Mouse (Mus musculus) lung, adult 2 months (tissue): ENCODE data around the gene Slc6a9. TPM values are rescaled to one million over a fixed set of nuclear protein-coding genes. Genes with fewer than 3 reads are reported as not detected.
A peak's percentile ranks its signal among the peaks of the same experiment; 100 is the strongest.

Experiments
- DNase-seq: peaks from one replicate; pipeline ENCODE4 v3.0.0; 2022
- H3K4me1 ChIP-seq: fragments of 200-500 bp; 2 replicates; pipeline ENCODE4 v1.6.1; 2011; ENCODE audit warnings: low read length; ENCODE audit not compliant: control insufficient read depth, insufficient read depth
- H3K4me3 ChIP-seq: fragments of 200-500 bp; replicated peaks from 2 replicates; pipeline ENCODE3; 2011; ENCODE audit warnings: low read depth, mild to moderate bottlenecking, control low read depth, low read length; ENCODE audit errors: extremely low read depth
- CTCF ChIP-seq: fragments of 200-500 bp; IDR thresholded peaks from 2 replicates; pipeline ENCODE4 v1.5.1; 2011; ENCODE audit warnings: mild to moderate bottlenecking, low read length, control low read depth; ENCODE audit not compliant: insufficient read depth
- POLR2A ChIP-seq: fragments of 200-500 bp; IDR thresholded peaks from 2 replicates; pipeline ENCODE4 v1.6.1; 2011; ENCODE audit warnings: low read depth, mild to moderate bottlenecking, control low read depth, low read length, borderline replicate concordance; ENCODE audit errors: extremely low read depth
- WGBS: fragments of 180-500 bp; shearing (Covaris S2); methylation state at CpG from one replicate; pipeline ENCODE4 v1.1.7; 2018; 5-methylcytosine and 5-hydroxymethylcytosine counted together
- polyA plus RNA-seq: library from polyadenylated mRNA; depleted of rRNA; stranded (reverse); fragments of >200 nt; gene quantifications from 2 replicates; pipeline ENCODE4 v1.2.3, GENCODE M21; 2012

Slc6a9 gene
- polyA plus RNA-seq, 1 experiment: 84.6 TPM

DNA sequence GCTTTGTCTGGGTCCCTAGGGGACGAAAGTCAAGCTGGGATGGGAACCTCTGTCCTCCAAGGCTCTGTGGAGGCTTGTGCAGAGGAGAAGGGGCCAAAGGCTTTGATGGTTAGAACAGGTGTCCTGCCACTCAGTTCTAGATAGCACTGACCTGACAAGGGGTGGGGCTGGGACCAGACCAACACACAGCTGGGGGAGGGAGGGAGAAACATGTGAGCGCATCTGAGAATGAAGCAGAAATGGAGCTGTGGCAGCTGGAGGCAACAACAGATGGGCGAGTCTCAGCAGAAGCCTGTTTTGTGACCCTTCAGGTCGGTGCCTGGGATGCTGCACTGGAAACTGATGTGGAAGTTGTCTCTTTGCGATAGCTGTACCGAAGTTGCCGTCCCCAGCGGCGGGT is 35.0 kb downstream of the Slc6a9 start:
- WGBS: 68% methylated on average over 9 of the region's 9 CpGs
- TF ChIP-seq POLR2A (no peak), CTCF (no peak)
- no peak for DNase-seq
- H3K4me1 ChIP-seq: 0 out of 2 replicates have a peak, but pooled peaks cover 2% of the 10 kb centered on the region
- no peak overlapping the region for H3K4me3 ChIP-seq

DNA sequence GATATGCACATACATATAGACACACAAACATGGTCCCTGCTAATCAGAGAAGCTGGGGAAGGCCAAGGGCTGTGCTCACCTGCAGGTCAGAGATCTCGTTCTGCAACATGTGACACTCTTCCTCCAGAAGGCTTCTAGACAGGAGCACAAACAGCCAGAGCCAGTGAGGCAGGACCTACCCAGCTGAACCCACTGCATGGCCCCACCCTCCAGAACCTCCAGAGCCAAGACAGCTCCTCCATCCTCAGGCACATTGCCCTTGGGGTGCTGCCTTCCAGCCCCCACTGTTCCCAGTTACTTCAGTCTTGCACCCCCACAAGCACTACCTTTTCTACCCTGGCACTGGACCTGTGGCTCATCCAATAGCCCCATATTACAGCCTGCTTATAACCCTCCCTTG is 36.1 kb downstream of the Slc6a9 start:
- Histone ChIP-seq H3K4me3 (no peak overlapping the region), H3K4me1 (0 out of 2 replicates have a peak, but pooled peaks cover 2% of the 10 kb centered on the region)
- WGBS: 35% methylated on average over 1 of the region's 1 CpGs
- no peak for TF ChIP-seq POLR2A
- no peak for TF ChIP-seq CTCF
- DNase-seq: no peak

DNA sequence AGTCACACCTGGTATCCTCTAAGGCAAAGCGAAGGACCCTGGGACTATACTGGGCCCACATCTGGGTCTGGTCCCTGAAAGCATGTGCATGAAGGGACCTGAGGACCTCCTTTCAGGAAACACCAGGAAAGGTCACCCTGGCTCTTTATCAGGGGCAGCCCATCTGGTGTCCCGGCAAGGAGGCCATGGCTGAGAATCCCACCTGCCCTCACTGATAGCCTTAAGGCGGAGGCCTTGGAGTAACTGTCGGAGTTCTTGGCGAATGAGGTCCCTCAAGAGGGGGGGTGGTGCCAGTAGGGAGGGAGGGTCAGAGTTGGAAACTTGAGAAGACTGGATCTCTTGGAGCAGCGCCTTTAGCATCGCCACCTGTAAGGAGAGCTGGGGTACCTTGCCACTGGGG is 37.5 kb downstream of the Slc6a9 start:
- WGBS: 60% methylated on average over 7 of the region's 7 CpGs
- Histone ChIP-seq H3K4me1 (0 out of 2 replicates have a peak, but pooled peaks cover 2% of the 10 kb centered on the region), H3K4me3 (no peak overlapping the region)
- TF ChIP-seq POLR2A (no peak), CTCF (no peak)
- DNase-seq: no peak

DNA sequence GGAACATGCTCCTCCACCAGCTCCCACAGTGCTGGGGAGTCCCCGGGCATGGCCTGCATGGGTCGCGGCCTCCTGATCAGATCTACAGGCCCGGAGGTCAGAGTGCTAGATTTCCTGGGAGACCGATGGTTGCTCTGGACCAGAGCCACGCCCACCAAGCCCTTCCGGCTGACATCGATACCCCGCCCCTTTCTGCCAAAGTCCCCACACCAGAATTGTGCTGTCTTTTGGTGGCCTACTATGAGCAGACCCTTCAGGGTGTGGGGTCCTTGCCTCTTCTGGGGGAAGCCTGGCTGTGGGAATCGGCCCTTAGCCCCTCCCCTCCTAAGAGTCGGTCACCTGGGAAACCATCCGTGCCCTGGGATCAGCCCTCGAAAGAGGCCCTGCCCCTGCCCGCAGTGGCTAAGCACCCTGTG is 38.2 kb downstream of the Slc6a9 start, which contains the start of gene Ccdc24:
Gene Ccdc24, minus strand, starts transcription at position 87 of the 416 bp plus-strand sequence.
- H3K4me1 ChIP-seq: 0 out of 2 replicates have a peak, but pooled peaks cover 2% of the 10 kb centered on the region
- WGBS: 20% methylated on average over 14 of the region's 14 CpGs
- H3K4me3 ChIP-seq: peak within 1 kb of the TSS; percentile 21
- DNase-seq: peak; percentile 41
- TF ChIP-seq POLR2A (no peak), CTCF (no peak)

DNA sequence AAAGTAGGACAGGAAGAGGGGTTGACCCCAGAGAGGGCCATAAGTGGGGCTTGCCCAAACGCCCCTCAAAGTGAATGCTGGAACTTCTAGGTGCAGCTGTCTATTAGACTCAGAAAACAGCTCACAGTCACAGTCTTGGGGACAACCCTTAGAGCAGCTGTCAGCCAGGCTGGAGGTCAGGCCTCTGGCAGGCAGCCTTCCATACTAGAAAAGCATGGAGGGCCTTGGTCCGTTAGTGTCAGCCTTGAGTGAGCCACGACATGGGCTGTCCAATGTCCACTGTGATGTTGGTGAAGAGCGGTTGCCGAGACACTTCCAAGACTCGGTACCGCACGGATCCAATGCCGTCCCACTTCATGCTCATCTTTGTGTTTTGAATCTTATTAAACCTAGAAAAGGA is 39.3 kb downstream of the Slc6a9 start:
- H3K4me3 ChIP-seq: no peak overlapping the region
- no peaks in the 10 kb centered on the region for H3K4me1 ChIP-seq
- no peak for DNase-seq
- 88% methylated on average over 9 of the region's 9 CpGs for WGBS
- TF ChIP-seq CTCF (no peak), POLR2A (no peak)

DNA sequence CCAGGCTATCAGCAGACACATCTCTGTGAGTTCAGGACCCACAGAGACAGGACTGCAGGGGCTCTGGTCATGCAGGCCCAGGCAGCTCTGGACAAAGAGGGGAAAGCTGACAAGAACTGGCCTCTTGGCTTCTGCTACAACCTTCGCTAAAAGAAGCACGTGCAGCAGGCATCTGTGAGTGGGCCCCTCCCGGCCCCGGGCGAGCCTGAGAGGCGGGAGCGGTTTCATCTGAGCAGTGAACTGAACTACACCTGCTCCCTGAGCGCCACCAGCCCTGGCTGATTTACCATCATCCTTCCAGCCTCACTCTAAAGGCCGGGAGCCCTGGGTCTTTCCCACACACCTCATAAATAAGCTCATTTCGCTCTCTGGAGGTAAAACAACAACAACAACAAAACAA is 44.0 kb downstream of the Slc6a9 start:
- WGBS: 61% methylated on average over 10 of the region's 10 CpGs
- no peak for DNase-seq
- no peak overlapping the region for H3K4me3 ChIP-seq
- no peak for TF ChIP-seq POLR2A
- TF ChIP-seq CTCF: no peak
- no peaks in the 10 kb centered on the region; the same call in 1 of the 2 replicates for H3K4me1 ChIP-seq

DNA sequence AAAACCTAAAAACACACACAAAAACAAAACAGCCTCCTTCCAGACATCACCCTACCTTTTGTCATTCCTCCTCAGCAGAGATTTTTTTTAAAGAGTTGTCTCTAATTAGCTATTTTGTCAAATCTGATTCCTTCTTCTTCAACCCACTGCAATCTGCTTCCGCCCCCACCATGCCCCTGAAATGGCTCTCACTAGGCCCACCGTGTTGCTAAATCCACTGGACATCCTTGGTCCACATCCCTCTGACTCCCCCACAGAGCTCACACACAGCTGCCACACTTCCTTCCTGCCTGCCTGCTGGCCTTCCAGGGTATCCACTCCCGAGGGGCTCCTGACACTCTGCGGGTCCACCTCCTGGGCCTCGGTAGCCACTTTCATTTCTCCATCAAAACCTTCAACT is 44.4 kb downstream of the Slc6a9 start:
- no peak for TF ChIP-seq POLR2A
- TF ChIP-seq CTCF: no peak
- Histone ChIP-seq H3K4me3 (no peak overlapping the region), H3K4me1 (peaks cover 4% of the 10 kb centered on the region)
- DNase-seq: no peak
- WGBS: 55% methylated on average over 5 of the region's 5 CpGs

DNA sequence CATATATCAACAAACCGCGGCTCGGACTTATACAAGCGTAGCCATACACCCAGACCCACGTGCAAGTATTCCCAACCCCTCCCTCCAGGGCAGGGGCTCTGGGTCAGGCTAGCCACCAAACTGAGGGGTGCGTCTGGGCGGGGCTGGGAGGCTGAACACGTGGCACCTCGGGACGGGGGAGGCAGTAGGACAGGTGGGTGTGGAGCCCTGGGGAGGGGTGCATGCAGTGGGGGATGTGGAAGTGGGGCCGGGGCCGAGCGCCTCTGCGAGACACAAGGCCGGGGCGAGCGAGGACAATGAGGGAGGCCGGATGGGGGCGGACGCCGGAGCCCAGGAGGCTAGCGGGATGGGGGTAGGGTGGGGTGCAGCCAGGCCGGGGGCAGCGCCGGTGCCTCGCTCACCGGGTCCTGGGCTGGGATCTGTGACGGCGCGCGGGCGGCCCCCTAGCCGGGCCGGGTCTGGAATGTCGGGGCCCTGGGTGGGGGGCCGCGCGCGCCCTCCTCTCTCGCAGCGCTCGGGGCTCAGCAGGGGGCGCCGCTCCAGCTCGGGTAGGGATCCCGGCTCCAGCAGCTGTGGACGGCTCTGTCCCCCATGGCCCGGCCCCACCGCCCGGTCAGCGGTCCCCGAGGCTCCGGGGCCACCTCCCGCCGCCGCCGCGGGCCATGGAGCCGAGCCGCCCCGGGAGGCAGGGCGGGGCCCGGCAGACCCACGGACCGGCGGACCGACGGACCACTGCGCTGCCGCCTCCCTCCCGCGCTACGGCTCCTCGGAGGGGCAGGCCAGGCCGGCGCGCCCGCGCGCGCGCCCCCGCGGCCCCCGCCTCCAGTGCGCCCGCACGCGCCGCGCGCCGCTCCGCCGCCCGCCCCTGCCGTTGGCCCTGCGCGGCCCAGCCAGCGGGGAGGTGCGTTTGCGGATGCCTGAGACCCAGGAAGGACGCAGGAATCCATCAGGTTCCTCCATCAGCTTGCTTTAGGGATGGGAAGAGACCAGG is 48.7 kb downstream of the Slc6a9 start, which contains the start of gene B4galt2:
Gene B4galt2, minus strand, starts transcription at position 787 of the 991 bp plus-strand sequence.
- peak; percentile 48 for DNase-seq
- WGBS: 3% methylated on average over 75 of the region's 103 CpGs
- no peak for TF ChIP-seq CTCF
- no peak for TF ChIP-seq POLR2A

DNA sequence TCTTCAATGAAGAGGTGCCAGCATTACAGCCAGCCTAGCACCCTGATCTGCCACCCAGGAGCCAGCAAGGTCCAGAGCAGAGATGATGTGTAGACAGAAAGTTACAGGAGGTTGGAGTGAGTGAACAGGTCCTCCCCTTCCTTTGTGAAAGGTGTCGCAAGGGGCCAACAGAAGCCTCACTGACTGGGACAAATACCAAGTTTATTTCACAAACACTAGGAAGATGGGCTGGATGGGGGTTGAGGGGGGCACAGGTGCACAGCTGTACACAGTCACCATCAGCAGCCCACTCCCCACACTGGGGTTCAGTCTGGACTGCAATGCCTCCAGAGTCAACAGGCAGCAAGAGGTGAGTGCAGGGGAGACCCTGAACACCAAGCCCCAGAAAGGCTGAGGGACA is 49.8 kb downstream of the Slc6a9 start:
- TF ChIP-seq POLR2A: no peak
- TF ChIP-seq CTCF: no peak
- DNase-seq: no peak
- Histone ChIP-seq H3K4me1 (peaks cover 9% of the 10 kb centered on the region), H3K4me3 (no peak overlapping the region)
- 90% methylated on average over 1 of the region's 1 CpGs for WGBS

More for the DNA sequence above, 48.7 kb downstream of the Slc6a9 start, which contains the start of gene B4galt2:
- H3K4me1 ChIP-seq: peaks cover 9% of the 10 kb centered on the region
- peak within 1 kb of the TSS; percentile 57 for H3K4me3 ChIP-seq

DNA sequence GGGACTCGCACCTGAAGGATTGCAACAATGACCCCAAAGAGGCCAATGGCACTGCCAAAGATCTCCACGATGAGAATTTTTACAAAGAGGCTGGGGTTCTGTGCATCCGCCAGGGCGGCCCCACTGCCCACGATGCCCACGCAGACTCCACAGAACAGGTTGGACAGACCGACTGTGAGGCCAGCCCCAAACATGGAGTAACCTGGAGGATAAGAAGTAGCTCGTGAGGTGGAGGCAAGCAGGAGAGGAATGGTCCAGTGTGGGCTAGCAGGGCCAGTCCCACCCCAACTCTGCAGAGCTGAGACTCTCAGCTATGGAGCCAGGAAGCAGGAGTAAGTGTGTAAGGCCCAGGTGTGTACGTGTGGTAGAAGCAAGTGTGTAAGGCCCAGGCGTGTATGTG is 50.8 kb downstream of the Slc6a9 start:
- WGBS: 92% methylated on average over 10 of the region's 10 CpGs
- DNase-seq: no peak

More for the DNA sequence above, 50.8 kb downstream of the Slc6a9 start:
- TF ChIP-seq POLR2A: no peak
- no peak for TF ChIP-seq CTCF
- Histone ChIP-seq H3K4me1 (peaks cover 9% of the 10 kb centered on the region), H3K4me3 (no peak overlapping the region)
